Mouse (Mus musculus) heart, postnatal 0 days (tissue): Measurements from ENCODE around the gene Bcam.

ENCODE experiments used
- CTCF ChIP-seq: IDR thresholded peaks from 2 replicates; pipeline ENCODE4 v1.5.1; 2016; ENCODE audit warnings: antibody characterized with exemption, control low read depth, low read depth
- EP300 ChIP-seq: IDR thresholded peaks from 2 replicates; pipeline ENCODE4 v1.6.1; 2016; ENCODE audit warnings: antibody characterized with exemption, low read depth

GRCm38 (mm10) chr7:19813579-19814122 lies 42.8 kb upstream of the Bcam start:
- TF ChIP-seq CTCF (no peak), EP300 (no peak)
